Mouse (Mus musculus) stomach, embryonic 16.5 days (tissue): ENCODE measurements around the gene Efcab10. TPM values are rescaled to one million over a fixed set of nuclear protein-coding genes. Genes with fewer than 3 reads are reported as not detected.

Source experiments
- ATAC-seq: fragments of 200-750 bp; cut with Nextera tagmentation; 2 replicates; pipeline ENCODE4 v1.8.0; 2017; ENCODE audit warnings: moderate number of reproducible peaks, moderate TSS enrichment; ENCODE audit not compliant: insufficient read depth, low FRiP score
- H3K27ac ChIP-seq: fragments of 300-500 bp; sonication (generic); 2 replicates; pipeline ENCODE4 v1.5.1; 2014; ENCODE audit warnings: low read length
- H3K27me3 ChIP-seq: fragments of 300-500 bp; sonication (generic); 2 replicates; pipeline ENCODE4 v1.6.1; 2014; ENCODE audit warnings: low read length, control low read depth, mixed read lengths; ENCODE audit not compliant: control insufficient read depth, insufficient read depth
- H3K36me3 ChIP-seq: fragments of 300-500 bp; sonication (generic); 2 replicates; pipeline ENCODE4 v1.6.1; 2014; ENCODE audit warnings: low read length; ENCODE audit not compliant: control insufficient read depth, insufficient read depth
- H3K4me1 ChIP-seq: fragments of 300-500 bp; sonication (generic); 2 replicates; pipeline ENCODE4 v1.6.1; 2014; ENCODE audit warnings: low read length, control low read depth, mixed read lengths; ENCODE audit not compliant: control insufficient read depth, insufficient read depth
- H3K4me2 ChIP-seq: fragments of 300-500 bp; sonication (generic); 2 replicates; pipeline ENCODE4 v1.6.1; 2014; ENCODE audit warnings: low read depth, low read length, mixed read lengths
- H3K4me3 ChIP-seq: fragments of 300-500 bp; sonication (generic); replicated peaks from 2 replicates; pipeline ENCODE4 v1.5.1; 2014; ENCODE audit warnings: mild to moderate bottlenecking, low read length
- H3K9ac ChIP-seq: fragments of 300-500 bp; sonication (generic); 2 replicates; pipeline ENCODE4 v1.6.1; 2014; ENCODE audit warnings: low read length
- H3K9me3 ChIP-seq: fragments of 300-500 bp; sonication (generic); replicated peaks from 2 replicates; pipeline ENCODE4 v1.6.1; 2016; ENCODE audit warnings: low read length, control low read depth; ENCODE audit not compliant: control insufficient read depth
- WGBS: fragments of 180-500 bp; shearing (Covaris S2); extraction: QIAGEN DNeasy Blood & Tissue Kit; methylation state at CpG from one replicate; pipeline ENCODE4 v1.1.7; 2014; 5-methylcytosine and 5-hydroxymethylcytosine counted together
- polyA plus RNA-seq: library from polyadenylated mRNA; unstranded; fragments of >200 nt; fragmentation: Nextera tagmentation; extraction: Ambion mirVana; gene quantifications from 2 replicates; pipeline ENCODE4 v1.2.1, GENCODE M21; 2015

Gene Efcab10
- polyA plus RNA-seq, 1 experiment from 2014 or later: 0.28 TPM

DNA sequence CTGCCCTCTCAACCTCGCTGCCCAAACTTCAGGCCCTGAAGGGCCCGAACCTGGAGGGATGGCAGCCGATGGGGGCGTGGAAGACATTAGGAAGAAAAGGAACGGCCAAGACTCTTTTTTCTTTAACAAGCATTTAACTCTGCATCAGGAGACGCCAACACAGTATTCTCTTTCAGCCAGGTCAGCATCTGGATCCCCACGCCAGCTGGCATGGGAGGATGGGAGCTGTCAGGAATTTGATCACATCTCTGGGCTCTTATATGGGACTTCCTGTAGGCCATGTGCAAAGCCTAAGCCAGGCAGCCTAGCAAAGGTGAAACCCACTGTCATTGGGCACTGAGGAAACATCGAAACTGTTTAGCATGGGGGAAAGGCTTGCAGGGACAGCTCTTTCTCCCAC is 30.1 kb upstream of the Efcab10 start:
- Histone ChIP-seq H3K27me3 (no peaks in the 10 kb centered on the region), H3K36me3 (peaks cover 2% of the 10 kb centered on the region; the same call in 1 of the 2 replicates), H3K9me3 (no peaks in the 10 kb centered on the region), H3K27ac (no peak overlapping the region), H3K4me1 (0 out of 2 replicates have a peak, but pooled peaks cover 4% of the 10 kb centered on the region), H3K4me2 (no peak overlapping the region), H3K9ac (no peak overlapping the region), H3K4me3 (no peak overlapping the region)
- no peak for ATAC-seq
- 88% methylated on average over 8 of the region's 8 CpGs for WGBS

DNA sequence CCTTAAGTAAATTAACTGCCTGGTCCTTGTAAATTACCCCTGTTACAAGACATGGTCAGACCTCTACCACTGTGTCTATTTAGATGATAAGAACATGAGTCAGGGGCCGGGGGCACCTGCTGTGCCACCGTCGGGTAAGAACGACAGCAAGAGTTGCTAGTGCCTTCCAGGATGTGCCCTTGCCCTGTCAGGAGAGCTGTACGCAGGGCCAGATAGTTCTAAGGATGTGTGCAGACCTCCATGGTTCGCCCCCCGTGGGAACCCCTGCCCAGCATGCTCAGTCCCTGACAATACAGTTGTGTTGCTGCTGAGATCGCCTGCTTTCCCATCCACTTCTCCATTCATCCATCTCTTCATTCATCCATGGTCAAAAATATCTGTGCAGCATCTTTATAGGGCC is 29.5 kb upstream of the Efcab10 start:
- Histone ChIP-seq H3K27ac (no peak overlapping the region), H3K4me1 (0 out of 2 replicates have a peak, but pooled peaks cover 4% of the 10 kb centered on the region), H3K9me3 (no peaks in the 10 kb centered on the region), H3K36me3 (peaks cover 2% of the 10 kb centered on the region; the same call in 1 of the 2 replicates), H3K9ac (no peak overlapping the region), H3K27me3 (no peaks in the 10 kb centered on the region), H3K4me3 (no peak overlapping the region), H3K4me2 (no peak overlapping the region)
- no peak for ATAC-seq
- 90% methylated on average over 8 of the region's 8 CpGs for WGBS

DNA sequence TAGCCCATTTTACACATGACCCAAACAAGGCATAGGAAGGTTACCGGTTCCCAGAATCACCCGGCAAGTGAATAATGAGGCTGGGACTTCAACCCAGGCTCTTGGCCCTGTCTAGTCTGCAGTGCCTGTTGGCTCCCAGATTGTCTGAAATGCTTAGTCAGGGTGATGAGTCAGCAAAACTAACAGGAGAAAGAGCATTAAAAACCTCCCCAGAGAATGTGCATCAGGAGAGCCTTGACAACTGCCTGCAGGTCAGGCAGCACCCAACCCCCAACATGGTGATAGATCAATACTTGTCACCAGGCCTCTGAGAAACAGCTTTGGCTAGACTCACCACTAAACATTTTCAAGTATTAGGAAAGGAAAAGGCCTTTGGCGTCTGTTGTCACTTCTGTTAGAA is 25.1 kb upstream of the Efcab10 start:
- Histone ChIP-seq H3K27me3 (no peaks in the 10 kb centered on the region), H3K4me2 (no peak overlapping the region), H3K36me3 (no peaks in the 10 kb centered on the region), H3K27ac (no peak overlapping the region), H3K4me3 (no peak overlapping the region), H3K9me3 (no peaks in the 10 kb centered on the region), H3K9ac (no peak overlapping the region), H3K4me1 (no peaks in the 10 kb centered on the region)
- WGBS: 70% methylated on average over 3 of the region's 3 CpGs
- no peak for ATAC-seq

GRCm38 (mm10) chr12:33379624-33380445 is 14.8 kb upstream of the Efcab10 start:
- peak overlapping the region; percentile 36 for H3K4me2 ChIP-seq
- H3K4me1 ChIP-seq: no peaks in the 10 kb centered on the region
- no peaks in the 10 kb centered on the region for H3K27me3 ChIP-seq
- peak; percentile 74; the same call in 1 of the 2 replicates for ATAC-seq
- H3K9me3 ChIP-seq: no peaks in the 10 kb centered on the region
- no peak overlapping the region for H3K27ac ChIP-seq
- WGBS: 20% methylated on average over 22 of the region's 22 CpGs
- H3K36me3 ChIP-seq: no peaks in the 10 kb centered on the region
- H3K9ac ChIP-seq: no peak overlapping the region
- H3K4me3 ChIP-seq: peak overlapping the region; percentile 30

- no peaks in the 10 kb centered on the region for H3K36me3 ChIP-seq
Measured at GRCm38 (mm10) chr12:33388842-33389241, 5.8 kb upstream of the Efcab10 start.

DNA sequence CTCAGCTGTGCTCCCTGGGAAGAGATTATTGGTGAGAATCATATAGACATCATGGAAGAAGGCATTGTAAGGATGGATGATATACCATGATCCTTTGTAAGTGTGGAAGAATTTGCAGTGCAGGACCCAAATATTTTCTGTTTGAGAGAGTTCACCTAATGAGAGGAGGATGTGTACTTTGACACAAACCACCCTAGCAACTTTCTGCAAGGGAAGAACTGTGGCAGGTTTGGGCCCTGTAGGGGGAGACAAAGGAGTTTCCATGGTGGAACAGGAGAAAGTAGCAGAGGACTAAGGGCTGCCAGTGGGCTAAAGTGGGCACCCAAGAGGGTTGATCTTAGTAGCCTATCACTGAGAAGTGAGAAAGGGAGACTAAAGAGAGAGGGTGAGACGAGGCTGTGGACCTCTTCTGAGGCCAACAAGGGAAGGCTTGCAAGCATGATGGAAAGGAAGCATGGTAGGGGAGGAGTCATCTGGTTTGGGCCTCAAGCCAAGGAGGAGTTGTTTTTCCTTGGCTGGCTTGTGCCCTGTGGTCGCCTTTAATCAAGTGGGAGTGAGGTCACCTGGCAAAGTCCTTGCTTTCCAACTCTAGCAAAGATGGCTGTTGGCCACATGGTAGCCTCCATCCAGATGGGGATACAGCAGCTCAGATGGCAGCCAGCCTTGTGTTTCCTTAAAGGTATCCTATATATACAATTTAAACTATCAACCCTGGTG is 3.7 kb upstream of the Efcab10 start:
- no peak for ATAC-seq
- WGBS: 72% methylated on average over 2 of the region's 2 CpGs
- H3K4me1 ChIP-seq: peaks cover 6% of the 10 kb centered on the region; the same call in 1 of the 2 replicates

More at GRCm38 (mm10) chr12:33388842-33389241, 5.8 kb upstream of the Efcab10 start:
- H3K9ac ChIP-seq: no peak overlapping the region
- H3K27ac ChIP-seq: no peak overlapping the region
- ATAC-seq: peak; percentile 68; the same call in 1 of the 2 replicates
- H3K4me1 ChIP-seq: no peaks in the 10 kb centered on the region
- H3K4me2 ChIP-seq: no peak overlapping the region
- WGBS: 10% methylated on average over 5 of the region's 5 CpGs
- H3K4me3 ChIP-seq: no peak overlapping the region
- no peaks in the 10 kb centered on the region for H3K27me3 ChIP-seq
- H3K9me3 ChIP-seq: no peaks in the 10 kb centered on the region

DNA sequence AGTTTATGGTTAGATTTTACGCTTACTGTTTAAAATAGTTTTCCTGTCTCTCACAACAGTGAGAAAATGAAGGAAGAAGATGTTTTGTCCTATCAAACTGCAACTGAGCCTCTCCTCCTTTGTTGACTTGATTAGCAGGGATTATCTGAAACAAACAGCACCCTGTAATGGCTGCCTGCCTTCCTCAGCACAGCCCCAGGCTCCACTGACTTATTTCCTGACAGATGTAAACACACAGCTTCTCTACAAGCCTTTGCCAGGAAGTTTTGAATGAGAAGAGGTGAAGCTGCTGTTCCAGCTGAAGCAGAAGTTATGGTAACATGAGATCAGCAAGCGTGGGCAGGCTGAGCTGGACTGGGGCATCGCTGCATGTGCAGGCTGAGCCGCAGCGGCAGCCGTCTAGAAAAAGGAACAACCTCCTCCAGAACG is 8.6 kb downstream of the Efcab10 start:
- WGBS: 27% methylated on average over 7 of the region's 7 CpGs
- H3K9ac ChIP-seq: no peak overlapping the region
- no peaks in the 10 kb centered on the region for H3K9me3 ChIP-seq
- H3K4me1 ChIP-seq: no peaks in the 10 kb centered on the region
- no peak overlapping the region for H3K4me2 ChIP-seq
- no peaks in the 10 kb centered on the region for H3K36me3 ChIP-seq
- no peak overlapping the region for H3K27ac ChIP-seq
- H3K4me3 ChIP-seq: no peak overlapping the region
- H3K27me3 ChIP-seq: no peaks in the 10 kb centered on the region
- no peak for ATAC-seq

More for the DNA sequence above, 3.7 kb upstream of the Efcab10 start:
- Histone ChIP-seq H3K4me2 (no peak overlapping the region), H3K27me3 (no peaks in the 10 kb centered on the region), H3K36me3 (no peaks in the 10 kb centered on the region), H3K9me3 (no peaks in the 10 kb centered on the region), H3K9ac (no peak overlapping the region), H3K27ac (no peak overlapping the region), H3K4me3 (no peak overlapping the region)

DNA sequence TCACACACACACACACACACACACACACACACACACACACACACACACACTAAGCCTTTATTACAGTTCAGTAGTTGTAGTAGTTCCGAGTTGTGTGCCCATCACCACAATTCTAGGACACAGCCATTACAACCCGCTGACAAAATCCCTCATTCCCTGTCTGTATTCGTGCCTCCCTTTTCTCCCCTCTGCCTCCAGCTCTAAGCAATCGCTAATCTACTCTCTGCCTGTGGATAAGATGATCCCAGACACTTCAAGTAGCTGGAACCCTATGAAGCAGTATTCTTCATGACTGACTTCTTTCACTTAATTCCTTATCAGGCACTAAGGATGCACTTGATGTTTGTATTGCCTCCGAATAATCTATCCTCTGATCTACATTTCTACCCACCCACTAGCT is 10.3 kb downstream of the Efcab10 start:
- no peak for ATAC-seq
- Histone ChIP-seq H3K4me1 (no peaks in the 10 kb centered on the region), H3K4me2 (no peak overlapping the region), H3K36me3 (no peaks in the 10 kb centered on the region), H3K27ac (no peak overlapping the region), H3K27me3 (no peaks in the 10 kb centered on the region), H3K9me3 (no peaks in the 10 kb centered on the region), H3K9ac (no peak overlapping the region), H3K4me3 (no peak overlapping the region)
- 71% methylated on average over 5 of the region's 5 CpGs for WGBS

DNA sequence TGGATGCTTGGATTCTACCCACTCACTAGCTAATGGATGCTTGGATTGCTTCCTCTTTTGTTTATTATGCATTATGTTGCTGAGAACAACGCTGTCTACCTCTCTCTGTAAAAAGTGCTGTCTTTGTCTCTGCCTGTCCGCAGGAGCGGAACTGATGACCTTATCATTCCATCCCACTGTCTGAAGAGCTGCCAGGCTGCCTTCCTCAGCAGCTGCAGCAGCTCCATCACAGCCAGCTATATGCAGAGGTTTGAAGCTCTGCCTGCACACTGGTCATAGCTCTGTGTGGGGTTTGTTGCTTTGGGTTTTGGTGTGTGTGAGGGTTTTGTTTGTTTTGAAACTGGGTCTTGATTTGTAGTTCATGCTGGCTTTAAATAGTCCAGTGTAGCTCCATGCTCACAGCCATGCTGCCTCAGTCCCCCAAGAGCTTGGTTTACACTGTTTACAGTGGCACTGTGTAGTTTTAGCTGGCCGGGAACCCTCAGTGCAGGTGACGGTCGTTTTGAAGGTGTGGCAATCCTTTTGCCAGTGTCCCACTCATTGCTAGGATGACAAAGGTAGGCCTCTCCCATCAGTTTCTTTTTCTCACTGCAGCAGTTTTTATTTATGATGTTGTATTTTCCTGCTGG is 10.9 kb downstream of the Efcab10 start:
- 50% methylated on average over 6 of the region's 6 CpGs for WGBS

More for the DNA sequence above, 10.9 kb downstream of the Efcab10 start:
- no peaks in the 10 kb centered on the region for H3K27me3 ChIP-seq
- no peaks in the 10 kb centered on the region for H3K9me3 ChIP-seq
- H3K4me2 ChIP-seq: no peak overlapping the region
- H3K36me3 ChIP-seq: no peaks in the 10 kb centered on the region
- no peaks in the 10 kb centered on the region for H3K4me1 ChIP-seq
- H3K4me3 ChIP-seq: no peak overlapping the region
- no peak overlapping the region for H3K9ac ChIP-seq
- no peak overlapping the region for H3K27ac ChIP-seq
- no peak for ATAC-seq
